Mouse (Mus musculus) liver, embryonic 11.5 days (tissue): ENCODE data around the gene Calhm1. TPM values are rescaled to one million over a fixed set of nuclear protein-coding genes. Genes with fewer than 3 reads are reported as not detected.
A peak's percentile ranks its signal among the peaks of the same experiment; 100 is the strongest.

ENCODE experiments used
- ATAC-seq: fragments of 200-750 bp; cut with Nextera tagmentation; replicated peaks from 2 replicates; pipeline ENCODE4 v1.8.0; 2017; ENCODE audit warnings: moderate number of reproducible peaks, mild to moderate bottlenecking, moderate TSS enrichment, moderate library complexity; ENCODE audit not compliant: low FRiP score
- DNase-seq: peaks from one replicate; pipeline ENCODE4 v3.0.0-alpha.2; 2017; ENCODE audit warnings: low spot score
- H3K27ac ChIP-seq: fragments of 300-500 bp; sonication (generic); 2 replicates; pipeline ENCODE4 v1.5.1; 2014; ENCODE audit warnings: mild to moderate bottlenecking, low read depth, low read length, control low read depth
- H3K27me3 ChIP-seq: fragments of 300-500 bp; sonication (generic); replicated peaks from 2 replicates; pipeline ENCODE4 v1.6.1; 2014; ENCODE audit warnings: low read length, mixed read lengths; ENCODE audit not compliant: control insufficient read depth, insufficient read depth
- H3K36me3 ChIP-seq: fragments of 300-500 bp; sonication (generic); 2 replicates; pipeline ENCODE4 v1.6.1; 2014; ENCODE audit warnings: mild to moderate bottlenecking, low read length, moderate library complexity, mixed read lengths; ENCODE audit not compliant: control insufficient read depth, insufficient read depth
- H3K4me1 ChIP-seq: fragments of 300-500 bp; sonication (generic); replicated peaks from 2 replicates; pipeline ENCODE4 v1.6.1; 2014; ENCODE audit warnings: low read length, mixed read lengths; ENCODE audit not compliant: control insufficient read depth, insufficient read depth
- H3K4me2 ChIP-seq: fragments of 300-500 bp; sonication (generic); 2 replicates; pipeline ENCODE4 v1.6.1; 2014; ENCODE audit warnings: mild to moderate bottlenecking, control low read depth, moderate library complexity
- H3K4me3 ChIP-seq: fragments of 300-500 bp; sonication (generic); 2 replicates; pipeline ENCODE4 v1.5.1; 2014; ENCODE audit warnings: low read depth, low read length, control low read depth
- H3K9ac ChIP-seq: fragments of 300-500 bp; sonication (generic); 2 replicates; pipeline ENCODE4 v1.6.1; 2014; ENCODE audit warnings: low read depth, low read length, control low read depth
- H3K9me3 ChIP-seq: fragments of 300-500 bp; sonication (generic); 2 replicates; pipeline ENCODE4 v1.6.1; 2016; ENCODE audit warnings: low read length, inconsistent platforms, mixed read lengths; ENCODE audit not compliant: control insufficient read depth
- WGBS: fragments of 180-500 bp; shearing (Covaris S2); extraction: QIAGEN DNeasy Blood & Tissue Kit; methylation state at CpG from one replicate; pipeline ENCODE4 v1.1.7; 2014; 5-methylcytosine and 5-hydroxymethylcytosine counted together
- polyA plus RNA-seq: library from polyadenylated mRNA; unstranded; fragments of >200 nt; fragmentation: Nextera tagmentation; extraction: Ambion mirVana; gene quantifications from 2 replicates; pipeline ENCODE4 v1.2.1, GENCODE M21; 2014

Gene Calhm1
- polyA plus RNA-seq, 1 experiment from 2014 or later, result not detected

DNA sequence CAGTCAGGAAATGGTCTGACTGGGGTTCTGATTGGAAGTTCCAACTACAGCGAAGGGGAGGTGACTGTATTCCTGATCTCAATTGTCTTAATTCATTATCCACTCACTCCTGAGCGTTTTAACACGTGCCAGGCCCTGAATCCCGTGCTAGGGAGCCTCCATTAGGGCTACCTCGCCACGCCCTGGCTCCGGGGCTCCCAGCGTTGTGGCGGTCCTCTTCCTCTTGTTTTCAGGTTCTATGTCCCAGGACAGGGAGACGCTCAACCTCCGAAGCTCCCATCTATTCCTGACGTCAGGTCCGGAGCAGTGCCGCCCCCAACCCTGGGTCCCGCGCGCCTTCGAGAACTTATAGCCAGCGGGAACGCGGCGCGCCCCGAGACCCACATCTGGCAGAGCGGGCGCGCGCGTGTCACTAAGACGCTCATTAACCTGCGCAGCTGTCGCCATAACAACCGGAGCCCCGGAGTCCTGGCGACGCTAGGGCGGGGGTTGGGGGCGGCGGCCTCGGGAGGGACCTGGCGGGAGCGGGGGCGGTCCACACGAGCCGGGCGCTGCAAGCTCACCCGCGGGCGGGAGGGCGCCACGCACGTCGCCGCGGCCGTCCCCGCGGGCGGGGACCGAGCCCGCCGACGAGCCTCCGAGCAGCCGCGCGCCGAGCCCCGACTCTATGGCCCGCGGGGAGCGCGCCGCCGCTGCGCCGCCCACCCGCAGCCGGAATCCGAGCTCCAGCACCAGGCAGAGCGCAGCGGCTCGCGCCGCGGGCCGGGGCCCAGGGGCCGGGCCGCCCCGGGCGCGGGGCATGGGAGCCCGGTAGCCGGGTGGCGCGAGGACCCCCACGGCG lies 34.6 kb upstream of the Calhm1 start, which contains the start of gene Neurl1a:
TSS of gene Neurl1a (plus strand) at position 390 of the 841 bp plus-strand sequence.
- WGBS, result under 1% methylated on average over 97 of the region's 98 CpGs
- ATAC-seq, result no peak; the same call in 1 of the 2 replicates
- Histone ChIP-seq H3K9me3 (0 out of 2 replicates have a peak, but pooled peaks cover 4% of the 10 kb centered on the region), H3K9ac (peak within 1 kb of the TSS; percentile 30; the same call in 1 of the 2 replicates), H3K4me2 (peak within 1 kb of the TSS; percentile 94), H3K4me3 (peak within 1 kb of the TSS; percentile 66), H3K36me3 (no peaks in the 10 kb centered on the region), H3K27me3 (peaks cover 43% of the 10 kb centered on the region), H3K27ac (no peak within 1 kb of the TSS), H3K4me1 (no peaks in the 10 kb centered on the region)
- peak; percentile 57 for DNase-seq

DNA sequence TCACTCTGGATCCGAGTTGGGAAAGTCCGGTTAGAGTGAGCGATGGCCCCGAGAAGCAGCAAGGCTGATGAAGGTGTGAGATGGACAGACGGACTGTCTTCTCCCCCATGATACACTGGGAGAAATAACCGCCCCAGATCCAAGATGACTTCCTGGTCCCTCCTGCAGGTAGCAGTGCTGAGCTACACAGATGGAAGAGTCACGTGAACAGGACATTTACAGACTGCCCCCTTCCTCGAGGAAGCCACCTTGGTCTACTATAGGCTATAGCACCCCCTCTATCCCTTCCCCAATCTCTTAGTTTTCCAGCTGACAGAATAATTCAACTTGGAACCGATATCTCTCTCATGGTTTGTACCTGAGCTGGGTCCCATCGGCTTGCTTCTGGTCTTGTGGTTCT lies 33.9 kb upstream of the Calhm1 start:
- Histone ChIP-seq H3K27me3 (peaks cover 43% of the 10 kb centered on the region), H3K4me3 (peak overlapping the region; percentile 66), H3K36me3 (no peaks in the 10 kb centered on the region), H3K27ac (no peak overlapping the region), H3K4me1 (no peaks in the 10 kb centered on the region), H3K9ac (no peak overlapping the region), H3K9me3 (0 out of 2 replicates have a peak, but pooled peaks cover 4% of the 10 kb centered on the region), H3K4me2 (peak overlapping the region; percentile 94)
- no peak for ATAC-seq
- WGBS, result 16% methylated on average over 10 of the region's 10 CpGs
- DNase-seq, result no peak

DNA sequence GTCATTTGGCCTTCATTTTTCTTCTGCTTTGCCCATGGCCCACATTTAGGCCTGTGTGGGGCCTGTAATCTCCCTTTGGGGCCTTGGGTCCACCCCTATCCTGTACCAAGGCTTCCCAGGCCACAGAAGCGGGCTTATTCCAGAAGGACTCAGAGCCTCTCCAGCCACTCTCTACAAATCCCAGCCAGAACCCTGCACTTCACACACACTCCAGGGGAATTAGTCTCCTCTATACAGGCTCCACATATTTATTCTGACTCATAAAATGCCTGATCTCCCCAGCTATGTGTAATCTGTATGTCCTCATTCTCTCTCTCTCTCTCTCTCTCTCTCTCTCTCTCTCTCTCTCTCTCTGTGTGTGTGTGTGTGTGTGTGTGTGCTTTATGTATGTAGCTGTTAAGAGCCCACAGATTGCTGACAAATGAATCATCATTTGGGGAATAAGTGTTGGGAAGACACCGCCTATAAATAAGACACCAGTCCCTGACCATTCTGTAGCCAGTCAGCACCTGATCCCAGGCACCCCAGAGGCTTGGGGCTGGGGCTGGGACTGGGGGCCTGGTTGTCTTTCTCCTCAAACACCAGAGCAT lies 33.0 kb upstream of the Calhm1 start:
- 83% methylated on average over 2 of the region's 2 CpGs for WGBS
- H3K27me3 ChIP-seq, result peaks cover 43% of the 10 kb centered on the region
- no peak for ATAC-seq

DNA sequence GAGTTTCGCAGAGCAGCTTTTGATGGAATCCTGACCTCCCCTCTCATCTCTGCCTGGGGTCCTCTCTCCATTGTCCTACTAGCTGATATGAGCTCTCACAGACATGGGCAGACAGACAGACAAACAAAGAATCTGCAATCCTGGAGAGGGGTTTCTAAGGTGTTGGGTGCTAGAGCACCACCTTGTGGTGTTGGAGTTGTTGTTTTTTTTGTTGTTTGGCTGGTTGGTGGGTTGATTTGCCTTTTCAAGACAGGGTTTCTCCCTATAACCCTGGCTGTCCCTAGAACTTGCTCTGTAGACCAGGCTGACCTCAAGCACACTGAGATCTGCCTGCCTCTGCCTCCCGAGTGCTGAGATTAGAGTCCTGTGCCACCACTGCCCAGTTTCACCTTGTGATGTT lies 31.4 kb upstream of the Calhm1 start:
- WGBS, result 57% methylated on average over 2 of the region's 2 CpGs
- ATAC-seq (no peak), DNase-seq (no peak)
- no peaks in the 10 kb centered on the region for H3K4me1 ChIP-seq
- H3K9me3 ChIP-seq, result no peaks in the 10 kb centered on the region
- no peak overlapping the region for H3K27ac ChIP-seq
- no peak overlapping the region for H3K4me3 ChIP-seq
- no peak overlapping the region for H3K9ac ChIP-seq
- no peaks in the 10 kb centered on the region for H3K36me3 ChIP-seq
- peaks cover 34% of the 10 kb centered on the region for H3K27me3 ChIP-seq
- no peak overlapping the region for H3K4me2 ChIP-seq

More for the DNA sequence above, 33.0 kb upstream of the Calhm1 start:
- Histone ChIP-seq H3K9me3 (0 out of 2 replicates have a peak, but pooled peaks cover 2% of the 10 kb centered on the region), H3K9ac (no peak overlapping the region), H3K4me1 (no peaks in the 10 kb centered on the region), H3K36me3 (no peaks in the 10 kb centered on the region), H3K4me2 (no peak overlapping the region), H3K27ac (no peak overlapping the region), H3K4me3 (no peak overlapping the region)
- DNase-seq, result no peak

DNA sequence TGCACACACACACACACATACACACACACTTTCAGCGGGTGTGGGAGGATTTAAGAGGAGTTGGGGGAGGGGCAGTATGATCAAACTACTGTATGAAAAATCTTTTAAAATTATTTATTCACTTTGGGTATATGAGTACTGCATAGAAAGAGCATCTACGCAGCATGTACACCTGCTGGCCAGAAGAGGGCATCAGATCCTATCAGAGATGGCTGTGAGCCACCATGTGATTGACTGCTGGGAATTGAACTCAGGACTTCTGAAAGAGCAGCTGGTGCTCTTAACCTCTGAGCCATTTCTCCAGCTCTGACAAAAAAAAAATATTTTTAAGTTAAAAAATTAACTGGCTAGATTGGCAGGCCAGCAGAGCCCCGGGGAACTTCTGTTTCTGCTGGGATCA lies 30.5 kb upstream of the Calhm1 start:
- 52% methylated on average over 3 of the region's 3 CpGs for WGBS
- Histone ChIP-seq H3K27ac (no peak overlapping the region), H3K9ac (no peak overlapping the region), H3K36me3 (no peaks in the 10 kb centered on the region), H3K4me3 (no peak overlapping the region), H3K27me3 (peaks cover 24% of the 10 kb centered on the region), H3K4me1 (no peaks in the 10 kb centered on the region), H3K9me3 (no peaks in the 10 kb centered on the region), H3K4me2 (no peak overlapping the region)
- no peak for ATAC-seq
- DNase-seq, result no peak

DNA sequence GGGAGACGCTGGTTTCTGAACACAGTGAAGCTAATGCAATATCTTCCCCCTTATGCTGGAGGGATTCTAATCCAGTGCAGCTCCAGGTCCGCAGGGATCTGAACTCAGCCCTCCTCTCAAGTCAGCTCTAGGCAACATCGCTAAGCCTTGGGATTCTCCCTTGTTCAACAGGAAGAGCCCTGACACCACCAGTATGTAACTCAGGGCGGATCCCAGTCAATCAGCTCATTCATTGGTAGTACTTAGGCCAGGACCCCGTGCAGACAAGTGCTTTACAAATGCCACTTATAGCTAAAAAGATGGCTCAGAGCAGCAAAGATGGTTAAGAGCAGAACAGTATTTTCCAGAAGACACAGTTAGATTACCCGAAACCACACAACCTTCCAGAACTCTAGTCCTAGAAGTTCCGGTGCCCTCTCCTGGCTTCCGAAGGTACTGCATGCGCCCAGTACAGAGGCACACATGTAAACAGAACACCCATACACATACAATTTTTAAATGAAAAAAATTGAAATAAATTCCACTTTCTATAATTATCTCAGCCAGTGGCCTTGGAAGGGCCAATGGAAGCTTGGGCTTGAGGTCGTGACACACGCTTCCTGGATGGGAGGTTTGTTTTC lies 24.8 kb upstream of the Calhm1 start:
- Histone ChIP-seq H3K4me3 (peak overlapping the region; percentile 29), H3K36me3 (no peaks in the 10 kb centered on the region), H3K27me3 (no peaks in the 10 kb centered on the region), H3K9me3 (no peaks in the 10 kb centered on the region), H3K27ac (no peak overlapping the region), H3K9ac (peak overlapping the region; percentile 41; the same call in 1 of the 2 replicates), H3K4me2 (peak overlapping the region; percentile 67), H3K4me1 (peaks cover 4% of the 10 kb centered on the region; the same call in 1 of the 2 replicates)
- ATAC-seq, result no peak
- DNase-seq, result peak; percentile 75
- WGBS, result 21% methylated on average over 11 of the region's 11 CpGs

DNA sequence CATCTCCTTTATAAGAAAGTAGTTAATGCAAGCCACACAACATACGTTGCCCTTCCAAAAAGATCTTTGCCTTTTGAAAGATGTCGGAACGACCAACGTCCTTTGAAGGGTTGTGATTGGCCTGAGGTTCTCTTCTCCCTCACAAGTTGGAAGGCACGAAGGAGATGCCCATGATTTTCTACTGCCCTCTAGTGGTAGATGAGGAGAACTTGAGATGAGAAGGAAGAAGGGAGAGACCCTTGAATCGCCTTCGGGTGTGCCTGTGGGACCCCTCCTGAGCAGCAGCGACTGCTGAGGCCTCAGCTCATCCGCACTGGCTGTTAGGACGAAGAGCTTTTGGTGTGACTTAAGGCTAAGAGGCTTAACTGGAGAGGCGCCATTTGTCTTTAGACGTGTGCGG lies 24.2 kb upstream of the Calhm1 start:
- no peaks in the 10 kb centered on the region for H3K9me3 ChIP-seq
- DNase-seq (no peak), ATAC-seq (0 out of 2 replicates have a peak, but pooled peaks have one; percentile 34)
- H3K27ac ChIP-seq, result no peak overlapping the region
- H3K4me3 ChIP-seq, result peak overlapping the region; percentile 29
- peaks cover 4% of the 10 kb centered on the region; the same call in 1 of the 2 replicates for H3K4me1 ChIP-seq
- no peaks in the 10 kb centered on the region for H3K27me3 ChIP-seq
- WGBS, result 7% methylated on average over 13 of the region's 13 CpGs
- H3K9ac ChIP-seq, result peak overlapping the region; percentile 41; the same call in 1 of the 2 replicates
- peak overlapping the region; percentile 67 for H3K4me2 ChIP-seq
- H3K36me3 ChIP-seq, result no peaks in the 10 kb centered on the region

DNA sequence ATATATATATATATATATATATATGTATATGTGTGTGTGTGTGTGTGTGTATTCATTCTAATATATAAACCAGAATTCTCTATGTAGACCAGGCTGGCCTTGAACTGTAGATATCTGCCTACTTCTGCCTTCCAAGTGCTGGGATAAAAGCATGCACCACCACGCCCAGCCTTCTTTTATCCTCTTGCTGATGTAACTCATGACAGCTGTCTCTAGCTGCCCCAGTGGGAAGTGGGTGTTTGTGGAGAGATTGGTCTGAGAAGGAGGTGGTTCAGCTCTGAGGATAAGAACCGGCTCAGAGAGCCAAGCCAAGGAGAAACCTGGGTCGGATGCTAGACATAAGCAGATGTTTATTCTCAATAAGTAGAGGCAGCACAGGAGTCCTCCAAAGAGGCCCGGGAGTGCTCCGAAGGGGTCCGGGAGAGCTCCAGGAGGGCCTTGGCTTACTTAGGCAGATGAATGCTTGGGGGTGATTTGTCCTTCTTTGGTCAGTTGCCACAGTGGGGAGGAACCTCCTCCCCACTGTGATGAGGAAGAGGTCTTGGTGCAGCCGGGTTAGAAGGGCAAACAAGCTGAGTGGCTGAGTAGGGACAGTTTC lies 23.7 kb upstream of the Calhm1 start:
- Histone ChIP-seq H3K36me3 (no peaks in the 10 kb centered on the region), H3K4me2 (no peak overlapping the region), H3K27me3 (no peaks in the 10 kb centered on the region), H3K4me3 (no peak overlapping the region), H3K27ac (no peak overlapping the region), H3K9me3 (no peaks in the 10 kb centered on the region), H3K4me1 (peaks cover 4% of the 10 kb centered on the region; the same call in 1 of the 2 replicates), H3K9ac (no peak overlapping the region)
- no peak for DNase-seq
- 49% methylated on average over 7 of the region's 7 CpGs for WGBS
- no peak for ATAC-seq
